Mouse (Mus musculus) liver, adult 2 months (tissue): ENCODE measurements around the gene Aldh5a1. TPM values are rescaled to one million over a fixed set of nuclear protein-coding genes. Genes with fewer than 3 reads are reported as not detected.

Experiments
- DNase-seq: peaks from one replicate; pipeline ENCODE4 v3.0.0-alpha.2; 2011; ENCODE audit warnings: low read depth, low spot score; ENCODE audit errors: extremely low read depth
- H3K27ac ChIP-seq: fragments of 200-500 bp; replicated peaks from 2 replicates; pipeline ENCODE4 v1.5.1; 2012; ENCODE audit warnings: low read depth, mild to moderate bottlenecking, control low read depth, inconsistent platforms, low read length; ENCODE audit not compliant: insufficient read depth
- H3K27me3 ChIP-seq: fragments of 200-500 bp; 2 replicates; pipeline ENCODE4 v1.6.1; 2012; ENCODE audit warnings: mild to moderate bottlenecking, moderate library complexity, low read length, inconsistent platforms; ENCODE audit not compliant: control insufficient read depth, insufficient read depth
- H3K36me3 ChIP-seq: fragments of 200-500 bp; 2 replicates; pipeline ENCODE4 v1.6.1; 2012; ENCODE audit warnings: low read length, inconsistent platforms; ENCODE audit not compliant: control insufficient read depth, insufficient read depth
- H3K4me1 ChIP-seq: fragments of 200-500 bp; 2 replicates; pipeline ENCODE4 v1.6.1; 2011; ENCODE audit warnings: low read length; ENCODE audit not compliant: control insufficient read depth, insufficient read depth
- H3K4me3 ChIP-seq: fragments of 200-500 bp; 2 replicates; pipeline ENCODE4 v1.5.1; 2011; ENCODE audit warnings: low read depth, mild to moderate bottlenecking, control low read depth, low read length, moderate library complexity; ENCODE audit not compliant: insufficient read depth
- H3K79me2 ChIP-seq: fragments of 200-500 bp; 2 replicates; pipeline ENCODE4 v1.6.1; 2012; ENCODE audit warnings: inconsistent platforms, mild to moderate bottlenecking, low read length, moderate library complexity; ENCODE audit not compliant: control insufficient read depth, insufficient read depth
- H3K9ac ChIP-seq: fragments of 200-500 bp; 2 replicates; pipeline ENCODE4 v1.6.1; 2012; ENCODE audit warnings: low read depth, mild to moderate bottlenecking, control low read depth, inconsistent platforms, low read length
- CTCF ChIP-seq: fragments of 200-500 bp; IDR thresholded peaks from 2 replicates; pipeline ENCODE4 v1.5.1; 2011; ENCODE audit warnings: low read depth, low read length, control low read depth
- POLR2A ChIP-seq: fragments of 200-500 bp; IDR thresholded peaks from 2 replicates; pipeline ENCODE4 v1.6.1; 2011; ENCODE audit warnings: low read length, control low read depth; ENCODE audit not compliant: insufficient read depth; ENCODE audit errors: extremely low read depth
- WGBS: fragments of 180-500 bp; shearing (Covaris S2); methylation state at CpG from one replicate; pipeline ENCODE4 v1.1.7; 2018; 5-methylcytosine and 5-hydroxymethylcytosine counted together
- polyA plus RNA-seq: library from polyadenylated mRNA; depleted of rRNA; stranded (reverse); fragments of >200 nt; gene quantifications from 2 replicates; pipeline ENCODE4 v1.2.3, GENCODE M21; 2012; rRNA removed
- total RNA-seq: library from RNA; depleted of rRNA; stranded (reverse); fragments of >200 nt; gene quantifications from 2 replicates; pipeline ENCODE4 v1.2.3, GENCODE M21; 2014; rRNA removed

Gene Aldh5a1
- total and polyA plus RNA-seq, 2 experiments: 15.0 to 15.2 TPM

GRCm38 (mm10) chr13:24861084-24861483 is 76.4 kb downstream of the Aldh5a1 start:
- Histone ChIP-seq H3K27me3 (no peaks in the 10 kb centered on the region), H3K79me2 (no peaks in the 10 kb centered on the region), H3K27ac (no peak overlapping the region), H3K36me3 (no peaks in the 10 kb centered on the region), H3K4me1 (no peaks in the 10 kb centered on the region), H3K9ac (no peak overlapping the region), H3K4me3 (no peak overlapping the region)
- 81% methylated on average over 12 of the region's 12 CpGs for WGBS
- no peak for TF ChIP-seq CTCF
- TF ChIP-seq POLR2A: no peak
- no peak for DNase-seq

GRCm38 (mm10) chr13:24859115-24859514 is 78.3 kb downstream of the Aldh5a1 start:
- Histone ChIP-seq H3K79me2 (no peaks in the 10 kb centered on the region), H3K4me1 (no peaks in the 10 kb centered on the region), H3K27me3 (no peaks in the 10 kb centered on the region), H3K4me3 (no peak overlapping the region), H3K36me3 (no peaks in the 10 kb centered on the region), H3K9ac (no peak overlapping the region), H3K27ac (no peak overlapping the region)
- DNase-seq: no peak
- no peak for TF ChIP-seq CTCF
- no peak for TF ChIP-seq POLR2A

Other genes starting within 250 kb of the Aldh5a1 start
- gene Armh2, start 196.4 kb downstream of the Aldh5a1 start, total RNA-seq: not detected in 2 replicates
- not detected in 2 replicates for gene Armh2, start 196.4 kb downstream of the Aldh5a1 start, polyA plus RNA-seq
- gene Gmnn, start 175.7 kb downstream of the Aldh5a1 start, total RNA-seq: 8.1 and 13.6 TPM in 2 replicates
- 1.4 and 2.9 TPM in 2 replicates for gene Gmnn, start 175.7 kb downstream of the Aldh5a1 start, polyA plus RNA-seq
- 63.3 and 80.9 TPM in 2 replicates for gene BC005537, start 136.0 kb downstream of the Aldh5a1 start, total RNA-seq
- gene BC005537, start 136.0 kb downstream of the Aldh5a1 start, polyA plus RNA-seq: 20.3 and 23.5 TPM in 2 replicates
- 95.8 and 97.7 TPM in 2 replicates for gene Acot13, start 106.1 kb downstream of the Aldh5a1 start, total RNA-seq
- 96.4 and 108 TPM in 2 replicates for gene Acot13, start 106.1 kb downstream of the Aldh5a1 start, polyA plus RNA-seq
- 28.9 and 29.4 TPM in 2 replicates for gene Tdp2, start 106.0 kb downstream of the Aldh5a1 start, total RNA-seq
- gene Tdp2, start 106.0 kb downstream of the Aldh5a1 start, polyA plus RNA-seq: 18.5 and 18.6 TPM in 2 replicates
- gene D130043K22Rik, start 92.5 kb downstream of the Aldh5a1 start, total RNA-seq: 12.2 and 15.9 TPM in 2 replicates
- gene D130043K22Rik, start 92.5 kb downstream of the Aldh5a1 start, polyA plus RNA-seq: 3.8 and 8.1 TPM in 2 replicates
- 154 and 156 TPM in 2 replicates for gene Gpld1, start 5.5 kb upstream of the Aldh5a1 start, total RNA-seq
- 88.4 and 88.9 TPM in 2 replicates for gene Gpld1, start 5.5 kb upstream of the Aldh5a1 start, polyA plus RNA-seq
- gene Mrs2, start 82.7 kb upstream of the Aldh5a1 start, total RNA-seq: 13.7 and 18.3 TPM in 2 replicates
- 7.6 and 11.3 TPM in 2 replicates for gene Mrs2, start 82.7 kb upstream of the Aldh5a1 start, polyA plus RNA-seq
- 0.83 and 0.94 TPM in 2 replicates for gene Dcdc2a, start 118.3 kb upstream of the Aldh5a1 start, total RNA-seq
- 0.29 TPM in 2 replicates for gene Dcdc2a, start 118.3 kb upstream of the Aldh5a1 start, polyA plus RNA-seq